Mouse (Mus musculus): Measurements from ENCODE around the gene Gm14137.
A peak's percentile ranks its signal among the peaks of the same experiment; 100 is the strongest.

Gene Gm14137

GRCm38 (mm10) chr2:119163999-119164398 lies 10.3 kb upstream of the Gm14137 start:
- no peaks in the 10 kb centered on the region for H3K36me3 ChIP-seq (ENCODE audit: control insufficient read depth, insufficient read depth, low read length, poor library complexity, severe bottlenecking)

GRCm38 (mm10) chr2:119165401-119165800 lies 8.9 kb upstream of the Gm14137 start:
- no peak for DNase-seq (ENCODE audit: low read depth, low spot score)
- Histone ChIP-seq H3K27me3 (ENCODE audit: control insufficient read depth, insufficient read depth, low read length, poor library complexity, severe bottlenecking) (peaks cover 3% of the 10 kb centered on the region), H3K36me3 (ENCODE audit: control insufficient read depth, insufficient read depth, low read length, poor library complexity, severe bottlenecking) (no peaks in the 10 kb centered on the region)

More at GRCm38 (mm10) chr2:119163999-119164398, 10.3 kb upstream of the Gm14137 start:
- peaks cover 3% of the 10 kb centered on the region for H3K27me3 ChIP-seq (ENCODE audit: control insufficient read depth, insufficient read depth, low read length, poor library complexity, severe bottlenecking)
- no peak for DNase-seq (ENCODE audit: low read depth, low spot score)

GRCm38 (mm10) chr2:119166901-119167865 lies 7.1 kb upstream of the Gm14137 start, which contains the start of gene Gchfr:
Gchfr (plus strand) TSS chr2:119167773.
- peaks cover 3% of the 10 kb centered on the region for H3K27me3 ChIP-seq (ENCODE audit: control insufficient read depth, insufficient read depth, low read length, poor library complexity, severe bottlenecking)
- no peaks in the 10 kb centered on the region; the same call in 1 of the 2 replicates for H3K36me3 ChIP-seq (ENCODE audit: control insufficient read depth, insufficient read depth, low read length, poor library complexity, severe bottlenecking)
- peak; percentile 55 for DNase-seq (ENCODE audit: low read depth, low spot score)

GRCm38 (mm10) chr2:119167866-119168256 lies 6.4 kb upstream of the Gm14137 start:
- H3K27me3 ChIP-seq (ENCODE audit: control insufficient read depth, insufficient read depth, low read length, poor library complexity, severe bottlenecking), result peaks cover 3% of the 10 kb centered on the region
- H3K36me3 ChIP-seq (ENCODE audit: control insufficient read depth, insufficient read depth, low read length, poor library complexity, severe bottlenecking), result no peaks in the 10 kb centered on the region; the same call in 1 of the 2 replicates
- no peak for DNase-seq (ENCODE audit: low read depth, low spot score)

GRCm38 (mm10) chr2:119170282-119170681 lies 4.0 kb upstream of the Gm14137 start:
- H3K36me3 ChIP-seq (ENCODE audit: control insufficient read depth, insufficient read depth, low read length, poor library complexity, severe bottlenecking), result no peaks in the 10 kb centered on the region; the same call in 1 of the 2 replicates
- H3K27me3 ChIP-seq (ENCODE audit: control insufficient read depth, insufficient read depth, low read length, poor library complexity, severe bottlenecking), result peaks cover 3% of the 10 kb centered on the region

GRCm38 (mm10) chr2:119171574-119171973 lies 2.7 kb upstream of the Gm14137 start:
- H3K36me3 ChIP-seq (ENCODE audit: control insufficient read depth, insufficient read depth, low read length, poor library complexity, severe bottlenecking), result peaks cover 1% of the 10 kb centered on the region
- peaks cover 3% of the 10 kb centered on the region for H3K27me3 ChIP-seq (ENCODE audit: control insufficient read depth, insufficient read depth, low read length, poor library complexity, severe bottlenecking)
- no peak for DNase-seq (ENCODE audit: low read depth, low spot score)

More at GRCm38 (mm10) chr2:119170282-119170681, 4.0 kb upstream of the Gm14137 start:
- DNase-seq (ENCODE audit: low read depth, low spot score), result no peak

- peaks cover 3% of the 10 kb centered on the region; the same call in 1 of the 2 replicates for H3K27me3 ChIP-seq (ENCODE audit: control insufficient read depth, insufficient read depth, low read length, poor library complexity, severe bottlenecking)
- no peak for DNase-seq (ENCODE audit: low read depth, low spot score)
- H3K36me3 ChIP-seq (ENCODE audit: control insufficient read depth, insufficient read depth, low read length, poor library complexity, severe bottlenecking), result peaks cover 1% of the 10 kb centered on the region
These were observed 1.9 kb upstream of the Gm14137 start for GRCm38 (mm10) chr2:119172446-119172845.

- Histone ChIP-seq H3K36me3 (ENCODE audit: control insufficient read depth, insufficient read depth, low read length, poor library complexity, severe bottlenecking) (peaks cover 3% of the 10 kb centered on the region), H3K27me3 (ENCODE audit: control insufficient read depth, insufficient read depth, low read length, poor library complexity, severe bottlenecking) (no peaks in the 10 kb centered on the region; the same call in 1 of the 2 replicates)
- DNase-seq (ENCODE audit: low read depth, low spot score), result no peak
These were observed 1.3 kb upstream of the Gm14137 start for GRCm38 (mm10) chr2:119172862-119173576.

GRCm38 (mm10) chr2:119174866-119175265 lies 557 bp downstream of the Gm14137 start:
- H3K36me3 ChIP-seq (ENCODE audit: control insufficient read depth, insufficient read depth, low read length, poor library complexity, severe bottlenecking), result peaks cover 3% of the 10 kb centered on the region
- no peak for DNase-seq (ENCODE audit: low read depth, low spot score)
- no peaks in the 10 kb centered on the region for H3K27me3 ChIP-seq (ENCODE audit: control insufficient read depth, insufficient read depth, low read length, poor library complexity, severe bottlenecking)

- Histone ChIP-seq H3K36me3 (ENCODE audit: control insufficient read depth, insufficient read depth, low read length, poor library complexity, severe bottlenecking) (peaks cover 3% of the 10 kb centered on the region), H3K27me3 (ENCODE audit: control insufficient read depth, insufficient read depth, low read length, poor library complexity, severe bottlenecking) (no peaks in the 10 kb centered on the region)
- no peak for DNase-seq (ENCODE audit: low read depth, low spot score)
These were observed 1.3 kb downstream of the Gm14137 start for GRCm38 (mm10) chr2:119175614-119176013.

GRCm38 (mm10) chr2:119176761-119177160 lies 2.5 kb downstream of the Gm14137 start:
- Histone ChIP-seq H3K36me3 (ENCODE audit: control insufficient read depth, insufficient read depth, low read length, poor library complexity, severe bottlenecking) (peaks cover 3% of the 10 kb centered on the region), H3K27me3 (ENCODE audit: control insufficient read depth, insufficient read depth, low read length, poor library complexity, severe bottlenecking) (no peaks in the 10 kb centered on the region)
- DNase-seq (ENCODE audit: low read depth, low spot score), result no peak

- no peak for DNase-seq (ENCODE audit: low read depth, low spot score)
- no peaks in the 10 kb centered on the region for H3K27me3 ChIP-seq (ENCODE audit: control insufficient read depth, insufficient read depth, low read length, poor library complexity, severe bottlenecking)
These were observed 3.2 kb downstream of the Gm14137 start for GRCm38 (mm10) chr2:119177384-119177939.

GRCm38 (mm10) chr2:119182914-119183313 lies 8.6 kb downstream of the Gm14137 start:
- no peak for DNase-seq (ENCODE audit: low read depth, low spot score)
- Histone ChIP-seq H3K27me3 (ENCODE audit: control insufficient read depth, insufficient read depth, low read length, poor library complexity, severe bottlenecking) (no peaks in the 10 kb centered on the region), H3K36me3 (ENCODE audit: control insufficient read depth, insufficient read depth, low read length, poor library complexity, severe bottlenecking) (peaks cover under 1% of the 10 kb centered on the region; the same call in 1 of the 2 replicates)

More at GRCm38 (mm10) chr2:119177384-119177939, 3.2 kb downstream of the Gm14137 start:
- H3K36me3 ChIP-seq (ENCODE audit: control insufficient read depth, insufficient read depth, low read length, poor library complexity, severe bottlenecking), result peaks cover 3% of the 10 kb centered on the region

GRCm38 (mm10) chr2:119189029-119189710 lies 14.9 kb downstream of the Gm14137 start:
- peak; percentile 89 for DNase-seq (ENCODE audit: low read depth, low spot score)
- no peaks in the 10 kb centered on the region for H3K27me3 ChIP-seq (ENCODE audit: control insufficient read depth, insufficient read depth, low read length, poor library complexity, severe bottlenecking)
- H3K36me3 ChIP-seq (ENCODE audit: control insufficient read depth, insufficient read depth, low read length, poor library complexity, severe bottlenecking), result no peaks in the 10 kb centered on the region

Measured in splenic B cell, adult 2 months (primary cell).